Mouse (Mus musculus) regulatory T cell (primary cell): Measurements from ENCODE around the gene Ifit1.

Source experiments
- in situ Hi-C: fragments of 300-600 bp; cut with MboI, MseI; formaldehyde crosslinking; loops from one replicate; pipeline ENCODE4 v1.15.1; 2025; ENCODE audit warnings: high pct_unique_total_duplicates

The Ifit1 gene

GRCm38 (mm10) chr19:34650997-34651396, 10.3 kb downstream of the Ifit1 start:
- in situ Hi-C loops, result loop anchor here (25.0 kb wide), 1 partner anchor 314 kb away; no protein-coding TSS in a partner anchor

- in situ Hi-C loops, result loop anchor here (25.0 kb wide), 1 partner anchor 318 kb away; no protein-coding TSS in a partner anchor
These were observed 14.6 kb downstream of the Ifit1 start for GRCm38 (mm10) chr19:34655227-34655805.

- in situ Hi-C loops, result loop anchor here (25.0 kb wide), 1 partner anchor 319 kb away; no protein-coding TSS in a partner anchor
These were observed 16.0 kb downstream of the Ifit1 start for GRCm38 (mm10) chr19:34656511-34657298.

- in situ Hi-C loops, result loop anchor here (10.0 to 25.0 kb wide), 2 partner anchors 117 to 325 kb away; no protein-coding TSS in a partner anchor
These were observed 21.4 kb downstream of the Ifit1 start for GRCm38 (mm10) chr19:34662067-34662507.

GRCm38 (mm10) chr19:34662740-34663139, 22.1 kb downstream of the Ifit1 start:
- in situ Hi-C loops, result loop anchor here (10.0 to 25.0 kb wide), 2 partner anchors 118 to 325 kb away; no protein-coding TSS in a partner anchor

GRCm38 (mm10) chr19:34666127-34666526, 25.5 kb downstream of the Ifit1 start:
- in situ Hi-C loops, result loop anchor here (5.0 to 25.0 kb wide), 3 partner anchors 121 to 329 kb away; no protein-coding TSS in a partner anchor

- in situ Hi-C loops, result loop anchor here (25.0 kb wide), 1 partner anchor 336 kb away; no protein-coding TSS in a partner anchor
These were observed 32.8 kb downstream of the Ifit1 start for GRCm38 (mm10) chr19:34673476-34673875.

- in situ Hi-C loops, result loop anchor here (5.0 kb wide), 1 partner anchor 51 kb away; no protein-coding TSS in a partner anchor
These were observed 37.8 kb downstream of the Ifit1 start for GRCm38 (mm10) chr19:34678428-34678827.

GRCm38 (mm10) chr19:34684857-34685256, 44.2 kb downstream of the Ifit1 start:
- in situ Hi-C loops, result loop anchor here (5.0 kb wide), 2 partner anchors 82 to 207 kb away; no protein-coding TSS in a partner anchor

- in situ Hi-C loops, result loop anchor here (5.0 kb wide), 2 partner anchors 82 to 207 kb away; no protein-coding TSS in a partner anchor
These were observed 44.9 kb downstream of the Ifit1 start for GRCm38 (mm10) chr19:34685530-34685929.

GRCm38 (mm10) chr19:34691402-34691801, 50.7 kb downstream of the Ifit1 start:
- in situ Hi-C loops, result no loop called here

GRCm38 (mm10) chr19:34696352-34696986, 55.8 kb downstream of the Ifit1 start:
- in situ Hi-C loops, result no loop called here

- in situ Hi-C loops, result no loop called here
These were observed 56.8 kb downstream of the Ifit1 start for GRCm38 (mm10) chr19:34697461-34697860.

- in situ Hi-C loops, result no loop called here
These were observed 57.8 kb downstream of the Ifit1 start for GRCm38 (mm10) chr19:34698432-34698831.

GRCm38 (mm10) chr19:34698852-34699251, 58.2 kb downstream of the Ifit1 start:
- in situ Hi-C loops, result no loop called here

GRCm38 (mm10) chr19:34699300-34699699, 58.6 kb downstream of the Ifit1 start:
- in situ Hi-C loops, result no loop called here
